8 mouse cellular contexts compared by ENCODE assay signal in genomic region chr11:95914571-95914991, GRCm38 (mm10). TPM values are rescaled to one million over a fixed set of nuclear protein-coding genes. Genes with fewer than 3 reads are reported as not detected.
A peak's percentile ranks its signal among the peaks of the same experiment; 100 is the strongest.
DNase-seq lines count a peak whose midpoint lies in the region; ATAC-seq and TF ChIP-seq lines count a peak whose summit lies in the region.

Gene B4galnt2, minus strand, starts transcription at chr11:95914891.

- WGBS in forebrain, postnatal 0 days = 1% methylated on average over 32 of the region's 35 CpGs
- 1% methylated on average over 35 of the region's 35 CpGs for WGBS in midbrain, embryonic 15.5 days

- no peaks in the 10 kb centered on the region for H3K9me3 ChIP-seq in forebrain, postnatal 0 days (ENCODE audit: low read length)
- H3K9me3 ChIP-seq in midbrain, embryonic 15.5 days = no peaks in the 10 kb centered on the region

- H3K4me2 ChIP-seq in forebrain, postnatal 0 days (ENCODE audit: low read depth) = peak within 1 kb of the TSS; percentile 29; the same call in 1 of the 2 replicates
- H3K4me2 ChIP-seq in midbrain, embryonic 15.5 days = peak within 1 kb of the TSS; percentile 32

- no peak within 1 kb of the TSS for H3K27ac ChIP-seq in forebrain, postnatal 0 days (ENCODE audit: low read depth, low read length)
- H3K27ac ChIP-seq in midbrain, embryonic 15.5 days = no peak within 1 kb of the TSS

- H3K27me3 ChIP-seq in forebrain, postnatal 0 days (ENCODE audit: insufficient read depth, low read length) = peaks cover 69% of the 10 kb centered on the region
- peaks cover 68% of the 10 kb centered on the region for H3K27me3 ChIP-seq in midbrain, embryonic 15.5 days (replicated peaks)

- H3K4me1 ChIP-seq in forebrain, postnatal 0 days (ENCODE audit: insufficient read depth) = peaks cover 4% of the 10 kb centered on the region; the same call in 1 of the 2 replicates
- H3K4me1 ChIP-seq in midbrain, embryonic 15.5 days = peaks cover 20% of the 10 kb centered on the region

- no peak for ATAC-seq in forebrain, postnatal 0 days
- no peak for ATAC-seq in midbrain, embryonic 15.5 days (replicated peaks)
- ATAC-seq in activated CD4-positive, CD25-positive, alpha-beta regulatory T cell, adult 4 months = no peak

- peak within 1 kb of the TSS; percentile 16 for H3K4me3 ChIP-seq in forebrain, postnatal 0 days (ENCODE audit: low read depth, low read length)
- peak within 1 kb of the TSS; percentile 20 for H3K4me3 ChIP-seq in midbrain, embryonic 15.5 days

- H3K9ac ChIP-seq in forebrain, postnatal 0 days = no peak within 1 kb of the TSS
- H3K9ac ChIP-seq in midbrain, embryonic 15.5 days = no peak within 1 kb of the TSS

- TF ChIP-seq CTCF in forebrain, postnatal 0 days (IDR thresholded peaks at IDR 0.05; ENCODE audit: low read depth) = no peak

- no peaks in the 10 kb centered on the region for H3K36me3 ChIP-seq in forebrain, postnatal 0 days (ENCODE audit: insufficient read depth)
- H3K36me3 ChIP-seq in midbrain, embryonic 15.5 days (replicated peaks) = no peaks in the 10 kb centered on the region

- peak; percentile 6 for DNase-seq in layer of hippocampus, postnatal 36 days
- DNase-seq in layer of hippocampus, adult 9-10 months (ENCODE audit: low spot score) = no peak
- peak; percentile 62 for DNase-seq in ZHBTc4 (ENCODE audit: low read depth, low spot score)
- DNase-seq in forebrain, postnatal 0 days = no peak
- peak; percentile 12 to 47 for DNase-seq in kidney, postnatal 36 days
- DNase-seq in cerebellum, adult 18-20 months = no peak

RNA-seq across cellular contexts. Expression of gene B4galnt2, which starts in this region (rescaled TPM):
- not detected for total RNA-seq in layer of hippocampus, postnatal 36 days (2021)
- total RNA-seq in forebrain, postnatal 0 days (2014; rRNA removed) = not detected in 2 replicates
- not detected in 2 replicates for polyA plus RNA-seq in forebrain, postnatal 0 days (2015; fragmentation: Nextera tagmentation; extraction: Ambion mirVana)
- not detected in 2 replicates for polyA plus RNA-seq in midbrain, embryonic 15.5 days (2015; fragmentation: Nextera tagmentation; extraction: Ambion mirVana)
- polyA plus RNA-seq in activated CD4-positive, CD25-positive, alpha-beta regulatory T cell, adult 4 months (2017; shearing (Covaris generic)) = under 1 TPM in 1 of 2 experiments, not detected in 1; 0.25 TPM

Comparison
In these comparisons a context has a peak if more than half of its experiments do, and no peak if none do; other contexts are left out.
1. Peak in DNase-seq in layer of hippocampus, postnatal 36 days; RNA of the gene not detected or under 1 TPM.
2. DNase-seq: peak in ZHBTc4 (single experiment) and kidney, postnatal 36 days (2 of 2); none in layer of hippocampus, adult 9-10 months (single experiment), forebrain, postnatal 0 days (single experiment) and cerebellum, adult 18-20 months (0 of 2).